Mouse (Mus musculus): Measurements from ENCODE around the gene Dimt1.
A peak's percentile ranks its signal among the peaks of the same experiment; 100 is the strongest.
"Not testable (repeated sequence)": the region's sequence is repeated elsewhere in the genome, so short reads cannot be mapped to it uniquely, and the experiment has no call there.

Gene Dimt1

GRCm38 (mm10) chr13:106996891-106997290 is 50.0 kb downstream of the Dimt1 start:
- no peak for DNase-seq

- DNase-seq, result not testable (repeated sequence)
Observed at GRCm38 (mm10) chr13:106997557-106997956, 50.6 kb downstream of the Dimt1 start.

GRCm38 (mm10) chr13:106998026-106998425 is 51.1 kb downstream of the Dimt1 start:
- DNase-seq, result peak; percentile 48

DNA sequence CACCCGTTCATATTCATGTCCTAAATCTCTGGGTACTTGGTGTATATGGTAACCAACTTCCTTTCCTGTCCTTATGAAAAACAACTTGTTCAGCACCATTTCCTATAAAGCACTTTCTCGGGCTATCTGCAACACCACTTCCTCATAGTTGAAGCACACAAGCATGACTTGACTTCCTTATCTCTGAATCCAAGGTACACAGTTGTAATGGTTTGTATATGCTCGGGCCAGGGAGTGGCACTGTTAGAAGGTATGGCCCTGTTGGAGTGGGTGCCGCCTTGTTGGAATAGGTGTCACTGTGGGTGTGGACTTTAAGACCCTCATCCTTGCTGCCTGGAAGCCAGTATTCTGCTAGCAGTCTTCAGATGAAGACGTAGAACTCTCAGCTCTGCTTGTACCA is 51.7 kb downstream of the Dimt1 start:
- no peak for DNase-seq

GRCm38 (mm10) chr13:107003211-107003610 is 56.3 kb downstream of the Dimt1 start:
- DNase-seq, result no peak

DNA sequence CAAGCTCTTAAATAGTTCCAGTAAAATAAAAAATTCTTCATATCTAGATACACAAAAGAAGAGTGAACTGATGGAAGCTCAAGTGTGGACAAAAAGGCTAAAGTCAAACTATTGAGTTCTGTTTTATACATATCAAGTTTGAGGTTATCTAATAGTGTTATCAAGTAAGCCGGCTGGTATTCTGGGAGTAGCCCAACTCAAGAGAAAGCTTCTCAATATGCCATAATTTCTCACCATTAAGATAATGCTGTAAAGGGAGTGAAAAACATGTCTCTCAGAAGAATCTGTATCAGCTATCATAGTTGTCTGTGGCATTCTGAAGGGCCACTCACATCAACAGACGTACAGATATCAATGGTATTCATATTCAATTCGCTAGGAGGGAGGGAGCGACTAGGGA is 61.2 kb downstream of the Dimt1 start:
- no peak for DNase-seq

All from cerebellum, adult 11-12 months (tissue).